Mouse (Mus musculus): ENCODE measurements around the gene Cct7. TPM values are rescaled to one million over a fixed set of nuclear protein-coding genes. Genes with fewer than 3 reads are reported as not detected.
A peak's percentile ranks its signal among the peaks of the same experiment; 100 is the strongest.

The Cct7 gene
- polyA plus RNA-seq (2015; fragmentation: Nextera tagmentation; extraction: Ambion mirVana) = 561 TPM in 2 replicates

DNA sequence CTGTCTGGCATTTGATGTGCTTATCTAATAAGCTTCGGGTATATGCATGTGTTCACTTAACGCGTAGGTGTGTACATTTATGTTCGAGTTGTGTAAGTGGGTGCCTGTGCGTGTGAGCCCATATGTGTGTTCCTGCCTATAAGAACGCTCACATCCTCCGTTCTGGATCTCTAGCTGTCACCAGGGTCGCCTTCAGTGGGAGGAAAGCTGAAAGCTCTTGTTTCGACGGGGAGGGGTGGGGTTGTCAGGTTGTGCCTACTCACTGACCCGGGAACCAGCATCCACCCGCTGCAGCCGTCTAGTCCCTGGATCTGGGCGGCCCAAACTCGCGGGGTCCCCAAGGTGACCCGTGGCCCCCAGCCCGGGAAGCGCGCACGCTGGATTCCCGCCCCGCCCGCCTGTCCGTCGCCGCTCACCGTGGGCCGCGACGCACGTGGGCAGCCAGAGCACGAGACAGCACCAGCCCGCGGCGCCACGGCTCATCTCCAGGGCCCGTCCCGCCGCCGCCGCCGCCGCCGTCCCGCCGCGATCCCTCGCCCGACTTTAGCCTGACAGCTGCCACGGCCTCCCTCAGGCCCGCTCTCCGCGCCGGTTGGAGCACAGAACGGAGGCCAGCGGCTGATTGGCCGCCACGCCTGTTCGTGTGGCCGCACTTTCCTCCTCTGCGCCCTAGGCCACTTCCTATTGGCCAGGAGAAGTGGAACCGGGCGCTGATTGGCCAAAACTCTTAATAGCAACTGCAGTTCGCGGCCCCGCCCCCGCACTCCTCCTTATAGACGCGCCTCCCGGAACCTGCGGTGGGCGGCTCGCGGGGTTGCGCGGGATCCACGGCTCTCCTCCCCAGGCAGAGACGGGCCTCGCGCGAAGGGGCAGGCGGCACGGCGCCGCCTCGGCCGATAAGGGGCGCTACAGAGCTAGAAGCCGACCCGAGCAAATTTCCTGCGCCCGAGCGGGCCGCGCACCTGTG lies at the start of gene Cct7:
Gene Cct7 (plus strand): TSS at position 818 of the 967 bp plus-strand sequence.
- Histone ChIP-seq H3K4me2 (ENCODE audit: low read length) (peak within 1 kb of the TSS; percentile 88), H3K9me3 (ENCODE audit: control insufficient read depth, low read length) (no peaks in the 10 kb centered on the region), H3K27me3 (replicated peaks; ENCODE audit: control insufficient read depth, insufficient read depth, low read length) (no peaks in the 10 kb centered on the region), H3K27ac (ENCODE audit: low read depth, low read length) (peak within 1 kb of the TSS; percentile 86), H3K4me1 (ENCODE audit: control insufficient read depth, insufficient read depth, low read depth, low read length) (peaks cover 32% of the 10 kb centered on the region), H3K4me3 (ENCODE audit: low read length) (peak within 1 kb of the TSS; percentile 79), H3K9ac (ENCODE audit: low read depth, low read length) (peak within 1 kb of the TSS; percentile 90), H3K36me3 (ENCODE audit: control insufficient read depth, insufficient read depth, low read length) (peaks cover 5% of the 10 kb centered on the region)
- peak; percentile 94 for ATAC-seq
- WGBS = 3% methylated on average over 73 of the region's 96 CpGs

DNA sequence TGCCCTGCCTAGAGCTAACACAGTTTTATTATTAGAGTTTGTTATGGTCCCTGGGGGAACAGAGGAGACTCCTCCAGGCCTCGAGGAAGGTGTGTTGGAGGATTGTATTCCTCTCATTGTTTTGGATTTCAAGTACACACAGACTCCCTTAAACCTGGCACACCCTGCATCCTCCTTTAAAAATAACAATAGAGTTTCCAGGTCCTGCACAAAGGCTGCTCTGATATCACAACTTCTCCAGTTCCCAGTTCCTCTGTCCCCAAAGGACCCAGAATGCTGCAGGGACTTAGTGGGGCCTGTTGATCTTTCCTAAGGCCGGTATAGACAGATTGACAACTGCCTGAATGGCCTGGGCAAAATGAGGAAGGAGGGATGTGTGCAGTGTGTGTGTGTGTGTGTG lies 48.7 kb upstream of the Cct7 start:
- H3K9ac ChIP-seq (ENCODE audit: low read depth, low read length) = no peak overlapping the region
- H3K4me1 ChIP-seq (ENCODE audit: control insufficient read depth, insufficient read depth, low read depth, low read length) = no peaks in the 10 kb centered on the region
- H3K27me3 ChIP-seq (replicated peaks; ENCODE audit: control insufficient read depth, insufficient read depth, low read length) = peaks cover 2% of the 10 kb centered on the region; the same call in 1 of the 2 replicates
- H3K4me2 ChIP-seq (ENCODE audit: low read length) = no peak overlapping the region
- no peaks in the 10 kb centered on the region for H3K36me3 ChIP-seq (ENCODE audit: control insufficient read depth, insufficient read depth, low read length)
- H3K4me3 ChIP-seq (ENCODE audit: low read length) = no peak overlapping the region
- WGBS = 54% methylated on average over 2 of the region's 2 CpGs
- ATAC-seq = no peak
- H3K27ac ChIP-seq (ENCODE audit: low read depth, low read length) = no peak overlapping the region
- no peaks in the 10 kb centered on the region for H3K9me3 ChIP-seq (ENCODE audit: control insufficient read depth, low read length)

DNA sequence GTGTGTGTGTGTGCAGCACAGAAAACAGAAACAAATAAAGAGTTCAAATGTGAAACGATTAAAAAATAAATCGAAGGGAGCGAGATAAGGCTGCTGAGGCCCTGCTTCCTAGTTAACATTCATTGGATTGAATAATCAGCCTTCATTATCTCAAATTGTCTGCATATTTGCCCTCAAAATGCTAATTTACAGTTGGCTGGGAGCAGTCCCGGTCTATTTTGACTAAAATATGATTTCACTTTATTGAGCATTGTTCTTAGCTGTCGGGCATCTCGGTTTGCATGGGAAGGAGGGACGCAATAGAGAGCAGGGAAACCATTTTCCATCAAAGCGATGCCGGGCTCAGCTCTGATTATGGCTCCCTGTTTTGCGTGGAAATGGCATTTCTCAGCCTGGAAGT lies 48.3 kb upstream of the Cct7 start:
- WGBS = 62% methylated on average over 10 of the region's 10 CpGs
- H3K4me2 ChIP-seq (ENCODE audit: low read length) = no peak overlapping the region
- no peak for ATAC-seq
- peaks cover 6% of the 10 kb centered on the region for H3K27me3 ChIP-seq (replicated peaks; ENCODE audit: control insufficient read depth, insufficient read depth, low read length)
- H3K4me3 ChIP-seq (ENCODE audit: low read length) = no peak overlapping the region
- no peaks in the 10 kb centered on the region for H3K9me3 ChIP-seq (ENCODE audit: control insufficient read depth, low read length)
- no peaks in the 10 kb centered on the region for H3K4me1 ChIP-seq (ENCODE audit: control insufficient read depth, insufficient read depth, low read depth, low read length)
- H3K9ac ChIP-seq (ENCODE audit: low read depth, low read length) = no peak overlapping the region
- H3K36me3 ChIP-seq (ENCODE audit: control insufficient read depth, insufficient read depth, low read length) = no peaks in the 10 kb centered on the region
- no peak overlapping the region for H3K27ac ChIP-seq (ENCODE audit: low read depth, low read length)

DNA sequence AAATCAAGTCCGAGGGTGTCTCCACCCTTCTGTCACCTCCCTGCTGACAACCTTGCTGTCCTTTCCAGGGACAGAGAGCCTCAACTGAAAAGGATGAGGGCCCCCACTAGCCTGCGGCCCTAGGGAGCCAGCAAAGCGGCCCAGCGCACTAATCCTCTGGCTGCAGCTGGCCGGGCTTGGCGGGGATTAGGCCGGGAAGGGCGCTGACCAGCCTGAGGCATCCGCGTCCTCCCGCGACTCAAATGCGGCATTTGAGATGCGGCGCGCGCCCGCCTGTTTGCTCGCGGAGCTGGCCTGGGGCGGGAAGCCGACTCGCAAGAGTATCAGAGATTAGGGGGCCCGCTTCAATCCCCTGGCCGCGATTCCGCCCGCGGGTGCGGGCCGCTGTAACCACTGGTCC lies 42.3 kb upstream of the Cct7 start:
- no peaks in the 10 kb centered on the region for H3K36me3 ChIP-seq (ENCODE audit: control insufficient read depth, insufficient read depth, low read length)

DNA sequence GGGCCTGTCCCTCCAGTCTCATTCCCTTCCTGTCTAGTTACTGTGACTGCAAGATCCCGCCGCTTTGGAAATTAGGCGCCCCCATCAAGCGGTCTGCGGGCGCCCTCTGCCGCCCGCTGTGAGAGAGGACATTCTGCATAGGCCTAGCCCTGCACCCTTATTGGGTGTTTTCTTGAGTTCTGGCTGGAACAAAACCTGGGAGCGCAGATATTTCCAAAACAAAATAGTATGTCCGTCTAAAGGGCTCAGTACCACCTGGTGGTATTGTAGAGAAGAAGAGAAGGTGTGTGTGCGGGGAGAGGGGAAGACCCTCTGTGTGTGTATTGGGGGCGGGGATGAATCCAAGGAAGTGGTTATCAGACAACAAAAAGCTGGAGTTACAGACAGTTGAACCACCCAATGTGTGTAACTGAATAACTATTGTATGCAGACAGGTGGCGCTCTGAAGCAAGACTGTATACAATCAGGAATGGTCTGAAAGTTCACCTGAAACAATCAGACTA lies 40.5 kb upstream of the Cct7 start:
- Histone ChIP-seq H3K4me2 (ENCODE audit: low read length) (peak overlapping the region; percentile 25; the same call in 1 of the 2 replicates), H3K36me3 (ENCODE audit: control insufficient read depth, insufficient read depth, low read length) (no peaks in the 10 kb centered on the region), H3K27me3 (replicated peaks; ENCODE audit: control insufficient read depth, insufficient read depth, low read length) (peaks cover 27% of the 10 kb centered on the region), H3K9ac (ENCODE audit: low read depth, low read length) (no peak overlapping the region), H3K4me3 (ENCODE audit: low read length) (no peak overlapping the region), H3K9me3 (ENCODE audit: control insufficient read depth, low read length) (no peaks in the 10 kb centered on the region), H3K4me1 (ENCODE audit: control insufficient read depth, insufficient read depth, low read depth, low read length) (peaks cover 6% of the 10 kb centered on the region), H3K27ac (ENCODE audit: low read depth, low read length) (no peak overlapping the region)
- 9% methylated on average over 13 of the region's 13 CpGs for WGBS
- peak; percentile 92 for ATAC-seq

More for the DNA sequence above, 42.3 kb upstream of the Cct7 start:
- no peak for ATAC-seq
- Histone ChIP-seq H3K9me3 (ENCODE audit: control insufficient read depth, low read length) (no peaks in the 10 kb centered on the region), H3K4me1 (ENCODE audit: control insufficient read depth, insufficient read depth, low read depth, low read length) (peaks cover 6% of the 10 kb centered on the region), H3K4me3 (ENCODE audit: low read length) (peak overlapping the region; percentile 35), H3K27me3 (replicated peaks; ENCODE audit: control insufficient read depth, insufficient read depth, low read length) (peaks cover 27% of the 10 kb centered on the region), H3K4me2 (ENCODE audit: low read length) (peak overlapping the region; percentile 65), H3K9ac (ENCODE audit: low read depth, low read length) (peak overlapping the region; percentile 62), H3K27ac (ENCODE audit: low read depth, low read length) (no peak overlapping the region)
- 2% methylated on average over 31 of the region's 31 CpGs for WGBS

DNA sequence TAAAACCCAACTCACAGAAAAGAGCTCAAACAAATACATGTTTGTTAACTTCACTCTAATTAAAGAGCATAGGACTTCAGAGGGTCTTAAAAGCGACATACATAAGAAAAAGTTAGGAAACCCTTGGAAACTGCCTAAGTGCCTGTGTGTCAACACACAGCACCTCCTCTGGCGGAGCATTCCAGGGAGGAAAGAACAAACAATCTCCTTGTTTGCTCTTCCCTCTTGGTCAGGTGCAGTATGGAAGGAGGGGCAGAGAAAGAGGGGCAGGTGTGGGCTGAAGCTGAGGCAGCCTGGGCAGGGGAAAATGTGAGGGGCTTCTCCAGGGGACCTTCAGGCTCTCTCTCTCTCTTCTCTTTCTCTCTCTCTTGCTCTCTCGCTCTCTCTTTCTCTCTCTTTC lies 35.5 kb upstream of the Cct7 start:
- H3K4me2 ChIP-seq (ENCODE audit: low read length) = no peak overlapping the region
- no peaks in the 10 kb centered on the region for H3K36me3 ChIP-seq (ENCODE audit: control insufficient read depth, insufficient read depth, low read length)
- WGBS = 65% methylated on average over 3 of the region's 3 CpGs
- no peak overlapping the region for H3K27ac ChIP-seq (ENCODE audit: low read depth, low read length)
- no peaks in the 10 kb centered on the region for H3K27me3 ChIP-seq (replicated peaks; ENCODE audit: control insufficient read depth, insufficient read depth, low read length)
- no peak for ATAC-seq
- H3K4me1 ChIP-seq (ENCODE audit: control insufficient read depth, insufficient read depth, low read depth, low read length) = no peaks in the 10 kb centered on the region
- no peaks in the 10 kb centered on the region for H3K9me3 ChIP-seq (ENCODE audit: control insufficient read depth, low read length)
- no peak overlapping the region for H3K4me3 ChIP-seq (ENCODE audit: low read length)
- no peak overlapping the region for H3K9ac ChIP-seq (ENCODE audit: low read depth, low read length)

DNA sequence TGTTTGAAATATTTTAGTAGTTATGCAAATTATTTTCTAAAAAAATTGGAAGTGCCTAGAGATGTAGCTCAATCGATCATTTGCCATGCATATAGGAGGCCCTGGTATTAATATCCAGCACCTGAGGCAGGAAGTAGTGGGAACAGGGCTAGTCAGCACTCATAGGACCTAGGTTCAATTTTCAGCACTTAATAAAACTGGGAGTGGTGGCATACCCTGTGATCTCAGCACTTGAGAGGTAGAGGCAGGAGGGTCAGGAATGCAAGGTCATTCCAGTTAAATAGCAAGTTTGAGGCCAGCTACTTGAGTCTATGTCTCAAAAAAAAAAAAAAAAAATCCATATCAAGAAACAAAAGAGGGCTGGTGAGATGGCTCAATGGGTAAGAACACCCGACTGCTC lies 32.2 kb upstream of the Cct7 start:
- no peak overlapping the region for H3K9ac ChIP-seq (ENCODE audit: low read depth, low read length)
- H3K9me3 ChIP-seq (ENCODE audit: control insufficient read depth, low read length) = no peaks in the 10 kb centered on the region
- H3K4me3 ChIP-seq (ENCODE audit: low read length) = no peak overlapping the region
- H3K27me3 ChIP-seq (replicated peaks; ENCODE audit: control insufficient read depth, insufficient read depth, low read length) = 0 out of 2 replicates have a peak, but pooled peaks cover 3% of the 10 kb centered on the region
- no peak overlapping the region for H3K4me2 ChIP-seq (ENCODE audit: low read length)
- H3K4me1 ChIP-seq (ENCODE audit: control insufficient read depth, insufficient read depth, low read depth, low read length) = no peaks in the 10 kb centered on the region
- H3K36me3 ChIP-seq (ENCODE audit: control insufficient read depth, insufficient read depth, low read length) = no peaks in the 10 kb centered on the region
- H3K27ac ChIP-seq (ENCODE audit: low read depth, low read length) = no peak overlapping the region
- 91% methylated on average over 2 of the region's 2 CpGs for WGBS
- no peak for ATAC-seq

DNA sequence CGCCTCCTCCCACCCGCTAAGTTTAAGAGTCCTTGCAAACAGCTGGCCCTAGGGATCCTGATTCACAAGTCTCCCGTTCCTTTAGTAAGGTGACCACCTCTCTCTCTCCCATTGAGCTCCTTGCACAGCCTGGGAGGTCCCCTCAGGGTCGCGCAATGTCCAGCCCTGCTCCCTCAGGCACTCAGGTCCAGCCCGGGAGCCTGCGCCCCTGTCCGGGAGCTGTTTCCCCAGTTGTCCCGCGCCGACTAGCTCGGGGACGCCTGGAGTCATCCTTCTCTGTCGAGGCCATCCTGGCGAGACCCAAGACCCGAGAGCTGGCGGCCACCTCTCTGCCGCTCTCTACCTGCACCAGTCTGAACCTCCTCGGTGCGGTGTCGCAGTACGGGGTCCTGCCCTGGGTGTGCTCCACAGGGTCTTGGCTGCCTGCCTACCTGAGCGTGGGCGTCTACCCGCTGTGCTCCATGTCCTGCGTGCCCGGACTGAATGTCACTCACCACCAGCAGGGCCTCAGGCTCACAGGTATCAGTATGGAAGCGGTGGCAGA lies 27.4 kb upstream of the Cct7 start, which contains the start of gene Noto:
Gene Noto (plus strand): TSS at position 51 of the 544 bp plus-strand sequence.
- H3K9ac ChIP-seq (ENCODE audit: low read depth, low read length) = no peak within 1 kb of the TSS
- no peak within 1 kb of the TSS for H3K4me3 ChIP-seq (ENCODE audit: low read length)
- H3K27me3 ChIP-seq (replicated peaks; ENCODE audit: control insufficient read depth, insufficient read depth, low read length) = peaks cover 6% of the 10 kb centered on the region; the same call in 1 of the 2 replicates
- ATAC-seq = no peak
- no peak within 1 kb of the TSS for H3K27ac ChIP-seq (ENCODE audit: low read depth, low read length)
- H3K9me3 ChIP-seq (ENCODE audit: control insufficient read depth, low read length) = no peaks in the 10 kb centered on the region
- no peaks in the 10 kb centered on the region for H3K36me3 ChIP-seq (ENCODE audit: control insufficient read depth, insufficient read depth, low read length)
- H3K4me2 ChIP-seq (ENCODE audit: low read length) = no peak within 1 kb of the TSS
- WGBS = 16% methylated on average over 28 of the region's 28 CpGs
- no peaks in the 10 kb centered on the region for H3K4me1 ChIP-seq (ENCODE audit: control insufficient read depth, insufficient read depth, low read depth, low read length)
